Mouse (Mus musculus) liver, embryonic 14.5 days (tissue): ENCODE data around the gene Arl8a.

Source experiments
- CTCF ChIP-seq: IDR thresholded peaks from 2 replicates; pipeline ENCODE4 v1.5.1; 2016; ENCODE audit warnings: antibody characterized with exemption, low read depth, control low read depth
- EP300 ChIP-seq: IDR thresholded peaks from 2 replicates; pipeline ENCODE4 v1.6.1; 2016; ENCODE audit warnings: antibody characterized with exemption, low read depth

- TF ChIP-seq EP300: no peak
- TF ChIP-seq CTCF: peak; percentile 96
Measured at GRCm38 (mm10) chr1:135112661-135113060, 34.0 kb upstream of the Arl8a start.
